Mouse (Mus musculus) kidney, adult 2 months (tissue): Measurements from ENCODE around the gene Cdk5r1. TPM values are rescaled to one million over a fixed set of nuclear protein-coding genes. Genes with fewer than 3 reads are reported as not detected.

Experiments
- DNase-seq: peaks from one replicate; pipeline ENCODE4 v3.0.0; 2021
- H3K27ac ChIP-seq: fragments of 200-500 bp; 2 replicates; pipeline ENCODE4 v1.5.1; 2012; ENCODE audit warnings: low read depth, low read length, control low read depth, inconsistent platforms; ENCODE audit not compliant: insufficient read depth
- H3K27me3 ChIP-seq: fragments of 200-500 bp; replicated peaks from 2 replicates; pipeline ENCODE4 v1.6.1; 2012; ENCODE audit warnings: mild to moderate bottlenecking, moderate library complexity, low read length, inconsistent platforms; ENCODE audit not compliant: control insufficient read depth, insufficient read depth
- H3K36me3 ChIP-seq: fragments of 200-500 bp; 2 replicates; pipeline ENCODE4 v1.6.1; 2012; ENCODE audit warnings: mild to moderate bottlenecking, moderate library complexity, low read length, inconsistent platforms; ENCODE audit not compliant: control insufficient read depth, insufficient read depth
- H3K4me1 ChIP-seq: fragments of 200-500 bp; 2 replicates; pipeline ENCODE4 v1.6.1; 2011; ENCODE audit warnings: low read length; ENCODE audit not compliant: control insufficient read depth, insufficient read depth
- H3K4me3 ChIP-seq: fragments of 200-500 bp; 2 replicates; pipeline ENCODE4 v1.5.1; 2011; ENCODE audit warnings: mild to moderate bottlenecking, low read depth, low read length, control low read depth; ENCODE audit not compliant: insufficient read depth
- CTCF ChIP-seq: fragments of 200-500 bp; conservative IDR thresholded peaks from 2 replicates; pipeline ENCODE4 v1.5.1; 2011; ENCODE audit warnings: low read depth, mild to moderate bottlenecking, control low read depth, low read length, moderate library complexity, mixed read lengths; ENCODE audit not compliant: insufficient read depth, insufficient read length
- POLR2A ChIP-seq: fragments of 200-500 bp; IDR thresholded peaks from one replicate; pipeline ENCODE4 v1.6.1; 2011; ENCODE audit warnings: low read depth, low read length, control low read depth
- WGBS: fragments of 180-500 bp; shearing (Covaris S2); methylation state at CpG from one replicate; pipeline ENCODE4 v1.1.7; 2018; 5-methylcytosine and 5-hydroxymethylcytosine counted together
- polyA plus RNA-seq: library from polyadenylated mRNA; depleted of rRNA; stranded (reverse); fragments of >200 nt; gene quantifications from 2 replicates; pipeline ENCODE4 v1.2.3, GENCODE M21; 2012; rRNA removed

Gene Cdk5r1
- 0.53 and 1.0 TPM in 2 replicates for polyA plus RNA-seq

GRCm38 (mm10) chr11:80476222-80477189 is at the start of gene Cdk5r1:
Cdk5r1 (plus strand) TSS chr11:80477023.
- Histone ChIP-seq H3K4me1 (peaks cover 6% of the 10 kb centered on the region; the same call in 1 of the 2 replicates), H3K27ac (no peak within 1 kb of the TSS), H3K27me3 (no peaks in the 10 kb centered on the region), H3K36me3 (no peaks in the 10 kb centered on the region), H3K4me3 (peak within 1 kb of the TSS; percentile 84)
- peak; percentile 91 for DNase-seq
- peak; percentile 42; the same call in 1 of the 2 replicates for TF ChIP-seq CTCF
- no peak for TF ChIP-seq POLR2A
- WGBS, result 4% methylated on average over 112 of the region's 116 CpGs

- peaks cover 4% of the 10 kb centered on the region; the same call in 1 of the 2 replicates for H3K4me1 ChIP-seq
- peak within 1 kb of the TSS; percentile 93 for H3K4me3 ChIP-seq
- peak; percentile 97 for DNase-seq
- no peaks in the 10 kb centered on the region for H3K27me3 ChIP-seq
- no peaks in the 10 kb centered on the region for H3K36me3 ChIP-seq
- peak; percentile 73 for TF ChIP-seq POLR2A
- peak; percentile 78 for TF ChIP-seq CTCF
- under 1% methylated on average over 58 of the region's 58 CpGs for WGBS
- peak within 1 kb of the TSS; percentile 75 for H3K27ac ChIP-seq
Measured at GRCm38 (mm10) chr11:80428381-80429008, 48.3 kb upstream of the Cdk5r1 start, which contains the start of gene Psmd11. Psmd11 (plus strand) TSS chr11:80428615.

GRCm38 (mm10) chr11:80429009-80429475 is 47.8 kb upstream of the Cdk5r1 start:
- WGBS, result under 1% methylated on average over 37 of the region's 37 CpGs
- peak overlapping the region; percentile 93 for H3K4me3 ChIP-seq

GRCm38 (mm10) chr11:80429500-80430166 is 47.2 kb upstream of the Cdk5r1 start:
- peak; percentile 14 for DNase-seq
- H3K27me3 ChIP-seq, result no peaks in the 10 kb centered on the region
- no peak for TF ChIP-seq POLR2A
- TF ChIP-seq CTCF, result no peak
- peak overlapping the region; percentile 93 for H3K4me3 ChIP-seq
- WGBS, result 39% methylated on average over 14 of the region's 14 CpGs
- peaks cover 4% of the 10 kb centered on the region; the same call in 1 of the 2 replicates for H3K4me1 ChIP-seq
- peak overlapping the region; percentile 75 for H3K27ac ChIP-seq
- H3K36me3 ChIP-seq, result peaks cover 2% of the 10 kb centered on the region; the same call in 1 of the 2 replicates

More at GRCm38 (mm10) chr11:80429009-80429475, 47.8 kb upstream of the Cdk5r1 start:
- Histone ChIP-seq H3K27ac (peak overlapping the region; percentile 75), H3K36me3 (no peaks in the 10 kb centered on the region), H3K27me3 (no peaks in the 10 kb centered on the region), H3K4me1 (peaks cover 4% of the 10 kb centered on the region; the same call in 1 of the 2 replicates)
- TF ChIP-seq POLR2A (no peak), CTCF (no peak)
- DNase-seq, result peak; percentile 45

- TF ChIP-seq POLR2A (no peak), CTCF (no peak)
- Histone ChIP-seq H3K4me3 (no peak overlapping the region), H3K27ac (no peak overlapping the region), H3K4me1 (peaks cover 4% of the 10 kb centered on the region; the same call in 1 of the 2 replicates), H3K27me3 (no peaks in the 10 kb centered on the region), H3K36me3 (peaks cover 3% of the 10 kb centered on the region; the same call in 1 of the 2 replicates)
- DNase-seq, result peak; percentile 77
- 29% methylated on average over 3 of the region's 3 CpGs for WGBS
Measured at GRCm38 (mm10) chr11:80430366-80430910, 46.4 kb upstream of the Cdk5r1 start.

GRCm38 (mm10) chr11:80446916-80447315 is 29.9 kb upstream of the Cdk5r1 start:
- DNase-seq, result peak; percentile 62
- 80% methylated on average over 3 of the region's 3 CpGs for WGBS
- H3K36me3 ChIP-seq, result peaks cover 1% of the 10 kb centered on the region
- peaks cover 5% of the 10 kb centered on the region; the same call in 1 of the 2 replicates for H3K4me1 ChIP-seq
- H3K27ac ChIP-seq, result no peak overlapping the region
- TF ChIP-seq CTCF, result no peak
- TF ChIP-seq POLR2A, result no peak
- no peaks in the 10 kb centered on the region for H3K27me3 ChIP-seq
- H3K4me3 ChIP-seq, result no peak overlapping the region
